Mouse (Mus musculus): Measurements from ENCODE around the gene Pilra. TPM values are rescaled to one million over a fixed set of nuclear protein-coding genes. Genes with fewer than 3 reads are reported as not detected.
"Not testable (repeated sequence)": the region's sequence is repeated elsewhere in the genome, so short reads cannot be mapped to it uniquely, and the experiment has no call there.

Pilra gene
- total RNA-seq (2021): under 1 TPM; 0.27 to 0.33 TPM
- long read RNA-seq, experiment 1: 0 reads
- long read RNA-seq, experiment 2, partial matches to known transcripts: 0 of 1 reads
- long read RNA-seq, experiment 2, other reads (novel, unspliced or antisense): 0 of 1 reads

DNA sequence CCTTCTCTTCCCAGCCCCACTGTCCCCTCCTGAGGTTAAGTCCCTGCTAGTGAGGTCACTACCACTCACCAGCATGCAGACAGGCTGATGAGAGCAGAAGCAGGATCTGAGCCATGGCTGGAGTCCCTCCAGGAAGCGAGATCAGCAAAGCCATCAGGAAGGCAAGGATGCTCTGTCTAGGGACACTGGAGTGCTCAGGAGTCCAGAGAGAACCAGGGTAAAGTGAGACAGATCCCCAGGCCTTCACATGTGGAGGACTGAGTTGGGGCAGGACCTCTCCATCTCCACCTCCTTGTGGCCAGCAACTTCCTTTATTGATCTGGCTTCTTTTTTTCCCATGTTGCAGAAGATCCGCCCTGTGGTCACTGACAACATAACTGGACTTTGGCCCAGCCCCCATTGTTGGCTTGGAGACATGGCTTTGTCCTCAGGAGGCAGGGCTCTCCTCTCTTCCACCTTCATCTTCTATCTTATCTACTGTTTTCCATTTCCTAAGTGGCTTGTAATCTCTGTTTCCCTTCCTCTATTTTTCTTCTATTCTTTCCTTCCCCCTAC, at the start of gene Pilra:
Gene Pilra, minus strand, starts transcription at position 316 of the 555 bp plus-strand sequence.
- intact Hi-C loops (cut with DNase I; ENCODE audit: low total_unique reads): not testable (repeated sequence)
- DNase-seq: peak; percentile 33

DNA sequence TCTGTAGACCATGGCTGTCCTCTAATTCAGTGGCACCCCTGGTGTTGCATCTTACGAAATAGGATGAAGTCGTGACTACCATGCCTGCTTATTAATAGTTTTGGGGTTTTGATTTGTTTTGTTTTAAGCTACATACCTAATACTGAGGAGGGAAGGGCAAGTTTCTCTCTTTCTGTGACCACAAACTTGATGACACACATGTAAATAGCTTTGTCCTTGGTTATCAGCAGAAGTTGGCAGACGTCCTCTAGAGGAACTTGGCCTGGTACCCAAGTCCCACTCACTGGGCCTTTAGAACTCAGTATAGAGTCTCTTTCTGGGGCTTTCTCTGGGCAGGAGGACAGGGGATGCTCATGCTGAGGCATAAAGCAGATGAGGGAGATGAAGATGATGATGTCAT, 47.3 kb upstream of the Pilra start:
- intact Hi-C loops (cut with DNase I; ENCODE audit: low total_unique reads): no loop called here
- no peak for DNase-seq

DNA sequence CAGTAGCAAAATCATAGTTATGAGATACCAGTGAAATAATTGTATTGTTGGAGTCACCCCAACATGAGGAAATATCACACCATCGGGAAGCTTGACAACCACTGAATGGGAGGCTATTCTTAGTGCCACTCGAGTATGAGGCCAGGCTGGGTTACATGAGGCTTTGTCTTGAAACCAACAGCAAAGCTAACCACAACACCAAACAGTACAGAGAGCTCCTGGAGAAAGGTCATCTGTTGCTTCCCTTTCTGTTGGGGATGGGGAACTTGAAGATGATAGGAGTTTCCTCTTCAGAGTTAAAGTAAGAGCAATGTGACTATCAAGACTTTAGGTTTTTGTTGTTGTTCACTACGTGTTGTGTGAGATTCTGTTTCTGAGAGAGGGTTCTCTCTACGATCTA, 46.8 kb upstream of the Pilra start:
- intact Hi-C loops (cut with DNase I; ENCODE audit: low total_unique reads): no loop called here
- DNase-seq: no peak

DNA sequence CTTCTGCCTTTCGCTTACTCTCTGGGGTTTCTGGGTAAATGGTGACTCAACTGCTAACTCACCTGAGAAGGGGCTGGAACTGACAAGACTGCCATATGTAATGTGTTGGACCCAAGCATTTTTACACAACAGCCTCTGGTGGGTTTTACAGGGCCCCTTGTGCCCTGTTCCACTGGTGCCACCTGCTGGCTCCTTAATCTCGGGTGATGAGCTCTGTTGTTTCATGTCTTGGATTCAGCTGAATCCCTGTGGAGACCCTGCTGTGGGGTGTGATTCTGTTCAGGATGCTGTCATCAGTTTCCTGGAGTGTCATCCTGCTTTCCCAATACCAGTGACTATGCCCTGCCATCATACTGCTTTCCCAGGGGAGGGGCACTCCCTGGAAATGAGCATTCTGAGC, 41.8 kb upstream of the Pilra start:
- intact Hi-C loops (cut with DNase I; ENCODE audit: low total_unique reads): loop anchor here (5.0 kb wide), 1 partner anchor 86 kb away; no protein-coding TSS in a partner anchor
- no peak for DNase-seq

DNA sequence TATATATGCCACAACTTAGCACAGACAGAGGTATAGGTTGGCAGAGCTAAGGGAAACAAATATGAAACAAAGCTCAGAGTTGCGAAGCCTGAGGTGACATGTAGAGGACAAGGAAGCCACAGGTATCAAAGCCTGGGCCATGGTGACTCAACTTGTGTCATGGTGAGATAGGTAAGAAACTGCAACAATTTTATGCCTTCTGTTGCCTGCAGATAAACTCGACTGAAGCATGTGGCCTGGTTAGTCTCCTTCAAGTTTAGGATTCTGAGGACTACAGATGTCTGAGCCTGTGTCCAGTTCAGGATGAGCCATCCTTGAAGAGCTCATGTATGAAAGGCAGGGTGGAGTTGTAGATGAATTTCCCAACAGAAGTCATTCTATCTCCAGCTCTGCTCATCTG, 39.0 kb upstream of the Pilra start:
- intact Hi-C loops (cut with DNase I; ENCODE audit: low total_unique reads): loop anchor here (5.0 kb wide), 1 partner anchor 83 kb away; no protein-coding TSS in a partner anchor
- DNase-seq: no peak

DNA sequence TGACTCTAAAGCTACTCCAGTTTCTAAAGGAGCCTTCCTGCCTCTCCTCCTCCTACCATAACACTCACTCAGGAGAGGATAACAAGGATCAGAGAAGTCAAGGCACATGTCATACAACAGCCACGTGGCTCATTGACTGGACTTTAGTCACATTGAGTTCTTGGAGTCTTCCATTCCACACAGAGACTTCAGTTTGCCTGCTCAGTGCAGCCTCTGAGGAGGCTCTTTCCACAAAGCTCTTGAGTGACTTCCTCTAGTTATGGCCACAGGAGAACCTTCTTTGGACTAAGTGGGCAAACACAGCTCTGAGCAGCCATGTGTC, 36.3 kb upstream of the Pilra start:
- DNase-seq; intact Hi-C loops (cut with DNase I; ENCODE audit: low total_unique reads): not testable (repeated sequence)

DNA sequence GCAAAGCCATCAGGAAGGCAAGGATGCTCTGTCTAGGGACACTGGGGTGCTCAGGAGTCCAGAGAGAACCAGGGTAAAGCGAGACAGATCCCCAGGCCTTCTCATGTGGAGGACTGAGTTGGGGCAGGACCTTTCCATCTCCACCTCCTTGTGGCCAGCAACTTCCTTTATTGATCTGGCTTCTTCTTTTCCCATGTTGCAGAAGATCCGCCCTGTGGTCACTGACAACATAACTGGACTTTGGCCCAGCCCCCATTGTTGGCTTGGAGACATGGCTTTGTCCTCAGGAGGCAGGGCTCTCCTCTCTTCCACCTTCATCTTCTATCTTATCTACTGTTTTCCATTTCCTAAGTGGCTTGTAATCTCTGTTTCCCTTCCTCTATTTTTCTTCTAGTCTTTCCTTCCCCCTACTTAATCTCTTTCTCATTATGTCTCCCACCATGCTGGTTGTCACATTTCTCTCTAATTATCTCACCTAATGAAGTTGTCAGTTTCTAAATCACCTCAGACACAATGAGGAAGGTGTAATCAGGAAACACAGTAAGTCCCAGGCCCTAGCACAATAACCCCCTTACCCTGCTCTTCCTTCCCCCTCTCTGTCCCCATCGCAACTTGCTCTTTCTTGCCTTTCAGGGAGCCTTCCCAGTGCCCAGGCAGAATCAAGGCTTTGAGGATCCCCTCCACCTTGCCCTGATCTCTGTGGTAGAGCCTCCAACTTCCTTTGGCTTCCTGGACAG, 35.7 kb upstream of the Pilra start, which contains the start of gene Pilrb2:
Gene Pilrb2, minus strand, starts transcription at position 172 of the 737 bp plus-strand sequence.
- intact Hi-C loops (cut with DNase I; ENCODE audit: low total_unique reads); DNase-seq: not testable (repeated sequence)

DNA sequence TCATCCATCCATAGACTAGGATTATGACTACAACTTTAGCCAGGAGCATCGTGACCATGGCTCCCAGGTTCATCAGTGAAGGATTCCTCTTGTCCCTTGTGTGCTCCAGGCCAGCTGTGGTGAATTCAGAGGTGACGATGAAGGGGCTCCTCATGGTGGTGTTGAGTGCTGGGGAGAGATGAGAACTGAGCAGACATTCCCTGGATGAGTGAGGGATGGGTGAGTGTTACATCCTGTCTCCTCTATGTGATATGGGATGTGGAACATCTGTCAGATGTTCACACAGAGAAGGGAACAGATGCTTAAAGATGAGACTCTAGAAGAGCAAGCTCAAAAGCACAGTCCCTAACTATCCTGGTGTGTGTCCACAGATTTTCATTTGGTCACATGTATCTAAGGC, 32.5 kb upstream of the Pilra start:
- intact Hi-C loops (cut with DNase I; ENCODE audit: low total_unique reads); DNase-seq: not testable (repeated sequence)

DNA sequence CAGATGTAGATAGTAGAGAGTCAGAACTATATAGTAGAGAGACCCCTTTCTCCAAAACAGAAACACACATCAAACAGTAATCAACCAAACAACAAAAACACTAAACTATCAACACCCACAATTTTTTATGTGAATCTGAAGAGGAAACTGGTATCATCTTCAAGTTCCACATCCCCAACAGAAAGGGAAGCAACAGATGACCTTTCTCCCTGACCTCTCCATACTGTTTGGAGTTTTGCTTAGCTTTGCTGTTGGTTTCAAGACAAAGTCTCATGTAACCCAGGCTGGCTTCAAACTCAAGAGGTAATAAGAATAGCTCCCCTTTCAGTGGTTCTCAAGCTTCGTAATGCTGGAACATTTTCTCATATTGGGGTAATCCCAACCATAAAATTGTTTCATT, 27.9 kb upstream of the Pilra start:
- intact Hi-C loops (cut with DNase I; ENCODE audit: low total_unique reads); DNase-seq: not testable (repeated sequence)

DNA sequence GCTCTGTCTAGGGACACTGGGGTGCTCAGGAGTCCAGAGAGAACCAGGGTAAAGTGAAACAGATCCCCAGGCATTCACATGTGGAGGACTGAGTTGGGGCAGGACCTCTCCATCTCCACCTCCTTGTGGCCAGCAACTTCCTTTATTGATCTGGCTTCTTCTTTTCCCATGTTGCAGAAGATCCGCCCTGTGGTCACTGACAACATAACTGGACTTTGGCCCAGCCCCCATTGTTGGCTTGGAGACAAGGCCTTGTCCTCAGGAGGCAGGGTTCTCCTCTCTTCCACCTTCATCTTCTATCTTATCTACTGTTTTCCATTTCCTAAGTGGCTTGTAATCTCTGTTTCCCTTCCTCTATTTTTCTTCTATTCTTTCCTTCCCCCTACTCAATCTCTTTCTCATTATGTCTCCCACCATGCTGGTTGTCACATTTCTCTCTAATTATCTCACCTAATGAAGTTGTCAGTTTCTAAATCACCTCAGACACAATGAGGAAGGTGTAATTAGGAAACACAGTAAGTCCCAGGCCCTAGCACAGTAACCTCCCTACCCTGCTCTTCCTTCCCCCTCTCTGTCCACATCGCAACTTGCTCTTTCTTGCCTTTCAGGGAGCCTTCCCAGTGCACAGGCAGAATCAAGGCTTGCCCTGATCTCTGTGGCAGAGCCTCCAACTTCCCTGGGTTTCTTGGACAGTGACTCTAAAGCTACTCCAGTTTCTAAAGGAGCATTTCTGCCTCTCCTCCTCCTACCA, 22.1 kb upstream of the Pilra start, which contains the start of gene Pilrb1:
Gene Pilrb1, minus strand, starts transcription at position 147 of the 751 bp plus-strand sequence.
- not testable (repeated sequence) for DNase-seq

DNA sequence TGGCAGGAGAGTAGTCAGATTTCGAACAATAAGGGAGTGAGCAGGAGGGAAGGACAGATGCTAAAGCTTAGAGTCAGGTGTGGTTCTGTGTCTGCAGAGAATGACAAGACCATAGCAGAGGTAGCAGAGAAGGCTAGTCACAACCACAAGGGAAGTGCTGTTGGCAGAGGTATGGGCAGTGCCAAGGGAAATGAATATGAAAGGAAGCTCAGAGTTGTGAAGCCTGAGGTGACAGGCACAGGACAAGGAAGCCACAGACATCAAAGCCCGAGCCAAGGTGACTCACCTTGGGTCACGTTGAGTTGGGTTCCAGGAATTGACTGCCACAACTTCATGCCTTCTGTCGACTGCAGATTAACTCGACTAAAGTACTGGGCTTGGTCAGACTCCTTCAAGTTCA, 20.8 kb upstream of the Pilra start:
- intact Hi-C loops (cut with DNase I; ENCODE audit: low total_unique reads): not testable (repeated sequence)

More for the DNA sequence above, 22.1 kb upstream of the Pilra start, which contains the start of gene Pilrb1:
- intact Hi-C loops (cut with DNase I; ENCODE audit: low total_unique reads): not testable (repeated sequence)

DNA sequence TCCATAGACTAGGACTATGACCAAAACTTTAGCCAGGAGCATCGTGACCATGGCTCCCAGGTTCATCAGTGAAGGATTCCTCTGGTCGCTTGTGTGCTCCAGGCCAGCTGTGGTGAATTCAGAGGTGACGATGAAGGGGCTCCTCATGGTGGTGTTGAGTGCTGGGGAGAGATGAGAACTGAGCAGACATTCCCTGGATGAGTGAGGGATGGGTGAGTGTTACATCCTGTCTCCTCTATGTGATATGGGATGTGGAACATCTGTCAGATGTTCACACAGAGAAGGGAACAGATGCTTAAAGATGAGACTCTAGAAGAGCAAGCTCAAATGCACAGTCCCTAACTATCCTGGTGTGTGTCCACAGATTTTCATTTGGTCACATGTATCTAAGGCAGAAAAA, 18.8 kb upstream of the Pilra start:
- intact Hi-C loops (cut with DNase I; ENCODE audit: low total_unique reads); DNase-seq: not testable (repeated sequence)

More for the DNA sequence above, 20.8 kb upstream of the Pilra start:
- DNase-seq: not testable (repeated sequence)

DNA sequence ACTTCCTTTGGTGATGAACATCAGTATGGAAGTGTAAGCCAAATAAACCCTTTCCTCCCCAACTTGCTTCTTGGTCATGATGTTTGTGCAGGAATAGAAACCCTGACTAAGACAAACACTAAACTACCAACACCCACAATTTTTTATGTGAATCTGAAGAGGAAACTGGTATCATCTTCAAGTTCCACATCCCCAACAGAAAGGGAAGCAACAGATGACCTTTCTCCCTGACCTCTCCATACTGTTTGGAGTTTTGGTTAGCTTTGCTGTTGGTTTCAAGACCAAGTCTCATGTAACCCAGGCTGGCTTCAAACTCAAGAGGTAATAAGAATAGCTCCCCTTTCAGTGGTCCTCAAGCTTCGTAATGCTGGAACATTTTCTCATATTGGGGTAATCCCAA, 14.2 kb upstream of the Pilra start:
- DNase-seq: not testable (repeated sequence)

DNA sequence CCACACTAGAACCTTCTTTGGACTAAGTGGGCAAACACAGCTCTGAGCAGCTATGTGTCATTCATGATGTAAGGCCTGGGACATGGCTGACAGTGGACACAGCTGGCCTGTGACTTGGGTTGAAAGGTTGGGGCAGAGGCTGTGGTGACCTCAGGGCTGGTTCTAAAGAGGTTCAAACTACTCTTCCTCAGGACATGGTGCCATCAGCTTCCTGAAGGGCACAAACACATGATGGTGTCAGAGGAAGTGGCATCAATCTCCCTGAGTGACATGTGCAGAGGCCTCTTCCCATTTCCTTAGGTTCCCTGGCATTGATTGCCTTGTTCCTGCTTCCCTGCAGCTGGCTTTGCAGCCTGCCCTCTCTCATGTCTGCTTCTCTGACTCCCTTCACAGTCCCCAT, 1.0 kb upstream of the Pilra start:
- DNase-seq; intact Hi-C loops (cut with DNase I; ENCODE audit: low total_unique reads): not testable (repeated sequence)

More for the DNA sequence above, 14.2 kb upstream of the Pilra start:
- intact Hi-C loops (cut with DNase I; ENCODE audit: low total_unique reads): not testable (repeated sequence)

DNA sequence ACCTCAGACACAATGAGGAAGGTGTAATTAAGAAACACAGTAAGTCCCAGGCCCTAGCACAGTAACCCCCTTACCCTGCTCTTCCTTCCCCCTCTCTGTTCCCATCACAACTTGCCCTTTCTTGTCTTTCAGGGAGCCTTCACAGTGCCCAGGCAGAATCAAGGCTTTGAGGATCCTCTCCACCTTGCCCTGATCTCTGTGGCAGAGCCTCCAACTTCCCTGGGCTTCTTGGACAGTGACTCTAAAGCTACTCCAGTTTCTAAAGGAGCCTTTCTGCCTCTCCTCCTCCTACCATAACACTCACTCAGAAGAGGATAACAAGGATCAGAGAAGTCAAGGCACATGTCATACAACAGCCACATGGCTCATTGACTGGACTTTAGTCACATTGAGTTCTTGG, 530 bp upstream of the Pilra start:
- DNase-seq: no peak
- intact Hi-C loops (cut with DNase I; ENCODE audit: low total_unique reads): no loop called here

DNA sequence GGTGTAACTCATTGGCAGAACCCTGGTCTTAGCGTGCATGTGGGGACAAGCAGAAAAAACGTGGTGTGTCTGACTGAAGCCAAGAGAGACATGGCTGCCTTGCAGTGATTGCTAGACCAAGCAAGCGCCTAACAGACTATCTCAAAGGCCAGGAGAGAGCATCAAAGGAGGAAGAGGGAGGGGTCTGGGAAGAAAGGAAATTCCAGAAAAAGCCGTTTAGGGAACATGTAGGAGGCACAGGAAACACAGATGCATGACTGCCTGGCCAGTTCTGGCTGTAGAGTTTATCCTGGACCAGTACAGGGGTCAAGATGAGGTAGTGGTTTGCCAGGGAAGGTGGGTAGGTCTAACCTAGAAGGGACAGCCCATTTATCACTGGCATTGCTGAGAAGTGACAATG, 2.6 kb downstream of the Pilra start:
- DNase-seq: no peak
- intact Hi-C loops (cut with DNase I; ENCODE audit: low total_unique reads): no loop called here

DNA sequence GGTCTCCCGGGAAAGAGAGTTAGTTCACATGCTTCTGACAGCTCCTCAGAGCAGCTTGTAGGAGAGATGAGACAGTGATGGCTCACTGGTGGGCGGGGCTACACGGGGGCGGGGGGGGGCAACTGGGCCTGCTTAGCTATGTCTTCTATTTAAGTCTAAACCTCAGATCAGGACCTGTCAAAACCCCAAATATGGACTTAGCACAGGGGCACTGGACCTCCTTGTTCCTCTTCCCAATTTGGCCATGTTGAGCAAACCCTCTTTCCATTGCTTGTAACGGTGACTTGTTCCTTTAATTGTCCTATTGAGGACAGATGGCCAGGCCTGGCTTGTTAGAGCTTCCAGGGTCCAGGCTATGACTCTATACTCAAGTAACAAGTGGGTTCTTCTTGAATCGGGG, 4.6 kb downstream of the Pilra start:
- intact Hi-C loops (cut with DNase I; ENCODE audit: low total_unique reads): no loop called here
- no peak for DNase-seq

DNA sequence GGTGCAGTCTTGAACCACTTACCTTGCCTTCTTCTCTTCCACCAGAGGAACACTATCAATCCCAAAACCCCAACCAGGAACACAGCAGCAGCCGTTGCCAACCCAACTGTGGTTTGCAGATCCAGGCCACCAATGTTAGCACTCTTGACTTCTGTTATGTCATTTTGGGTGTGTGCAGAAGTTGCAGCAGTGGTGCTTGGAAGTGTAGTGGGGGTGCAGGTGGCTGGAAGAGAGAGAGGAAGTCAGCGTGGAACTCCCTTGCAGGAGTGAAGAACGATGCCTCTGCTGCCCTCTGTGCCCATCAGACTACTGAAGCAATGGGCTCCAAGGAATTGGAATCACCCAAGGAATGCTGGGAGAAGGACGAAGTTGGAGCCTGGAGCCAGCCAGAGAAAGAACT, 5.0 kb downstream of the Pilra start:
- intact Hi-C loops (cut with DNase I; ENCODE audit: low total_unique reads): no loop called here
- no peak for DNase-seq

DNA sequence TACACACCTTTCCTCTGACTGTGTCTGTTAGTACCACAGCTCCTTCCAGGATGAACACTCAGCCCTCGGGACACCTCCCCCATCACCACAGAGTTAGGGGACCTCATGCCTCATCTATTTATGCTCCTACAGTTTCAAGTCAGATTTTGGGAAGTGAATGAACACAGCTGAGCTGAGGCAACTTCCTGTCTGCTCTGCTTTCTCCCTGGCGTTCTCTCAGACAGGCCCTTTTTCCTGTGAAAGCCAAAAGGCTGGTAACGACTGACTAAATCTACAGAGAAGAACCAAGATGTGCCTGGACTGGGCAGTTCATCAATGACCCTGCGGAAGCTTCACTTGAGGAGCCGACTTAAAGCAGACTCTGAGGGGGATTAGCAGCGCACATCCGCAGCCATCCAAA, 5.8 kb downstream of the Pilra start:
- DNase-seq: no peak
- intact Hi-C loops (cut with DNase I; ENCODE audit: low total_unique reads): no loop called here

DNA sequence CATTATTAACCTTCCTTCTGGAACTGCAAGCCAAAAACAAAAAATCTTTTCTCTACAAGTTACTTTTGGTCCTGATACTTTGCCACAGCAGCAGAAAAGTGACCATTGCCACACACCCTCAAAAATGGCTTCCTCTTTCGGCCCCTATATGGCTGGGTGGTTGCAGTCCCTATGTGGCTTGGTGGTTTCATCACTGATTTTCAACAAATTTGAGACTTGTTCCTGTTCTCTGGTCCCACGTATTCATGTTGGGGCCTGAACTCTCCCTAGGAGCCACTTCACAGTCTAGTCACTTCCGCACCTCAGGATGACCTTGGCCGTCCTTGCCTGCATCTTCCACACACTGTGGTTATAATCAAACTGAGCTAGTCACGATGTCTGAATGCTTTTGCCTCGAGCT, 7.4 kb downstream of the Pilra start:
- intact Hi-C loops (cut with DNase I; ENCODE audit: low total_unique reads): no loop called here
- no peak for DNase-seq
